Mouse (Mus musculus): Measurements from ENCODE around the gene Cdk12. TPM values are rescaled to one million over a fixed set of nuclear protein-coding genes. Genes with fewer than 3 reads are reported as not detected.

The Cdk12 gene
- 11.7 TPM for polyA plus RNA-seq (2014; fragmentation: Illumina TruSeq; extraction: RNeasy Lipid Tissue Mini Kit (QIAGEN cat#74804); ENCODE audit: low read depth, low replicate concordance)

DNA sequence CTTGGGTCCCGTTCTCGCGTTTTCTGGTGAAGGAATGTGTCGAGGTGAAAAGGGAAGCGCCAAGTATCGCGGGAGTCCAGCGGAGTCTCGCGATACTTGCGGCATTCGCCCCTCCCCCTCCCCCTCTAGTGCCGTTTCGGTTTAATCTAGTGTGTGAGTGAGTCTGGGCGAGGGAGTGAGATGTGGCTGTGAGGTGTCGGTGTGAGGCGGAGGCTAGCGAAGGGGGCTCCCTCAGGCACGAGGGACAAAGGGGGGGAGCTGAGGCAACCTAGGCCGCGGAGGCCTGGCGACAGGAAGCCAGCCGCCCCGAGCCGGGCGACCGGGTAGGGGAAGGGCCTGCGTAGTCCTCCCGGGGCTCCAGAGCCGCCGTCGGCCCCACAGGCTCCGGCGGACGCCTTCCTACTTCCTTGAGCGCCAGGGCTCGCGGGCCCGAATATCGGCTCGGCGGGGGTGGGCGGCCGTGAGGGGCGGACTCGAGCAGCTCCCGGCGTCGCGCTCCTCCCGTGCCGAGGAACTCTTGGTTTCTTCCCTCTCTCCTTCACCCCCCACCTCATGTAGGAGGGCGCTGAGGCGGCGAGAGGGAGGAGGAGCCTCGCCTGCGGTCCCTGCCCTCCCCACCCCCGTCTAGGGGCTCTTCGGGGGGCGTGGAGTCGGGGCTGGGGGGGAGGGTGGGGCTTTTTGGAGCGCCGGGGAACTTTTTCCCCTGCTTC lies at the start of gene Cdk12:
Cdk12 (plus strand) TSS at position 419 of the 710 bp plus-strand sequence.

DNA sequence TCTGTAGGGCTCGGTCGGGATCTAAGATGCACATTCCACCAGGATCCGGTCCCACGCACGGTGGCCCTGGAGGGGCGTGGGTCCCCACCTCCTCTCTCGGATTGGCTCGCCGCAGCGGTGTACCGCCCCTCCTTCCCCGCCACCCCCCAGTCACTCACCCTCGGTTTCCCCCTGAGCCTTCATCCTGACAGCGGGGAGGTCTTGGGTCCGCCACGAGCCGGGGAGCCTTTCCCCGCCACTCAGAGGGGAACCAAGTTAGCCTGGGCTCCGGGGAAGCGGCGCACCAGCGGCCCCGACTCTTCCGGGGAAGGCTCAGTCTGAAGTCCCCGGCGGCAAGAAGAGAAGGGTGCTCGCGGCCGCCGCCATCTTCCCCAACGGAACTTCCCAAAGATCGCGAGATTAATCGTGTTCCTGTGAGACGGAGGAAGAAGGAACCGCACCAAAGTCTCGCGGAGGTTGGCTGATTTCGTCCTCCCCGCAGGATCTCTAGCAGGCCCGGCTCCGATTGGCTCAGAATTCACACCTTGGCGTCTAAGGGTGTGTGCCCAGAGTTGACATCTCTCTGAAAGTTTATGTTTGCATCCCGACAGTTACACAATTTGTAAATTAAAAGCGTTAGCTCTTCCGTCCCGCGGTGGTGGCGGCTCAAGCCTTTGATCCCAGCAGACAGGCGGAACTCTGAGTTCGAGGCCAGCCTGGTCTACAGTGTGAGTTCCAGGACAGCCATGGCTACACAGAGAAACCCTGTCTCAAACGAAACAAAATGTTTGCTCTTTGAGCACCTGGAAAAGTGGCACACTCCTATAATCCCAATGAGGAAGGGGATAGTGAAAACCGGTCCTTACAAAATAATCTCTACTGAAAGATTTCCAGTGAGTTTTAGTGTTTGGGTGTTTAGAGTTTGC lies 9.7 kb upstream of the Cdk12 start, which contains the start of gene Med1:
Med1 (minus strand) TSS at position 393 of the 905 bp plus-strand sequence.

Other genes starting within 250 kb of the Cdk12 start
- 5.4 TPM for gene Plxdc1, start 216.6 kb upstream of the Cdk12 start, polyA plus RNA-seq (2014; fragmentation: Illumina TruSeq; extraction: RNeasy Lipid Tissue Mini Kit (QIAGEN cat#74804); ENCODE audit: low read depth, low replicate concordance)
- 2.7 TPM for gene Arl5c, start 206.9 kb upstream of the Cdk12 start, polyA plus RNA-seq (2014; fragmentation: Illumina TruSeq; extraction: RNeasy Lipid Tissue Mini Kit (QIAGEN cat#74804); ENCODE audit: low read depth, low replicate concordance)
- gene Cacnb1, start 180.0 kb upstream of the Cdk12 start, polyA plus RNA-seq (2014; fragmentation: Illumina TruSeq; extraction: RNeasy Lipid Tissue Mini Kit (QIAGEN cat#74804); ENCODE audit: low read depth, low replicate concordance): 7.5 TPM
- 942 TPM for gene Rpl19, start 176.3 kb upstream of the Cdk12 start, polyA plus RNA-seq (2014; fragmentation: Illumina TruSeq; extraction: RNeasy Lipid Tissue Mini Kit (QIAGEN cat#74804); ENCODE audit: low read depth, low replicate concordance)
- gene Stac2, start 149.6 kb upstream of the Cdk12 start, polyA plus RNA-seq (2014; fragmentation: Illumina TruSeq; extraction: RNeasy Lipid Tissue Mini Kit (QIAGEN cat#74804); ENCODE audit: low read depth, low replicate concordance): 0.29 TPM
- gene Fbxl20, start 52.7 kb upstream of the Cdk12 start, polyA plus RNA-seq (2014; fragmentation: Illumina TruSeq; extraction: RNeasy Lipid Tissue Mini Kit (QIAGEN cat#74804); ENCODE audit: low read depth, low replicate concordance): 13.0 TPM
- 22.1 TPM for gene Med1, start 9.8 kb upstream of the Cdk12 start, polyA plus RNA-seq (2014; fragmentation: Illumina TruSeq; extraction: RNeasy Lipid Tissue Mini Kit (QIAGEN cat#74804); ENCODE audit: low read depth, low replicate concordance)
- not detected for gene Neurod2, start 126.6 kb downstream of the Cdk12 start, polyA plus RNA-seq (2014; fragmentation: Illumina TruSeq; extraction: RNeasy Lipid Tissue Mini Kit (QIAGEN cat#74804); ENCODE audit: low read depth, low replicate concordance)
- 10.0 TPM for gene Ppp1r1b, start 145.3 kb downstream of the Cdk12 start, polyA plus RNA-seq (2014; fragmentation: Illumina TruSeq; extraction: RNeasy Lipid Tissue Mini Kit (QIAGEN cat#74804); ENCODE audit: low read depth, low replicate concordance)
- 28.4 TPM for gene Stard3, start 155.3 kb downstream of the Cdk12 start, polyA plus RNA-seq (2014; fragmentation: Illumina TruSeq; extraction: RNeasy Lipid Tissue Mini Kit (QIAGEN cat#74804); ENCODE audit: low read depth, low replicate concordance)
- gene Tcap, start 180.8 kb downstream of the Cdk12 start, polyA plus RNA-seq (2014; fragmentation: Illumina TruSeq; extraction: RNeasy Lipid Tissue Mini Kit (QIAGEN cat#74804); ENCODE audit: low read depth, low replicate concordance): 1,455 TPM
- 1.9 TPM for gene Pnmt, start 183.4 kb downstream of the Cdk12 start, polyA plus RNA-seq (2014; fragmentation: Illumina TruSeq; extraction: RNeasy Lipid Tissue Mini Kit (QIAGEN cat#74804); ENCODE audit: low read depth, low replicate concordance)
- 10.7 TPM for gene Pgap3, start 197.4 kb downstream of the Cdk12 start, polyA plus RNA-seq (2014; fragmentation: Illumina TruSeq; extraction: RNeasy Lipid Tissue Mini Kit (QIAGEN cat#74804); ENCODE audit: low read depth, low replicate concordance)
- gene Erbb2, start 209.4 kb downstream of the Cdk12 start, polyA plus RNA-seq (2014; fragmentation: Illumina TruSeq; extraction: RNeasy Lipid Tissue Mini Kit (QIAGEN cat#74804); ENCODE audit: low read depth, low replicate concordance): 5.2 TPM
- 87.1 TPM for gene Mien1, start 235.9 kb downstream of the Cdk12 start, polyA plus RNA-seq (2014; fragmentation: Illumina TruSeq; extraction: RNeasy Lipid Tissue Mini Kit (QIAGEN cat#74804); ENCODE audit: low read depth, low replicate concordance)
- gene Grb7, start 243.3 kb downstream of the Cdk12 start, polyA plus RNA-seq (2014; fragmentation: Illumina TruSeq; extraction: RNeasy Lipid Tissue Mini Kit (QIAGEN cat#74804); ENCODE audit: low read depth, low replicate concordance): not detected

Measured in heart, adult 10 weeks (tissue).